In genomic region chr10:79987771-79988505, GRCm38 (mm10) we compare ENCODE assay signal across 8 mouse cellular contexts. TPM values are rescaled to one million over a fixed set of nuclear protein-coding genes. Genes with fewer than 3 reads are reported as not detected.
A peak's percentile ranks its signal among the peaks of the same experiment; 100 is the strongest.
DNase-seq lines count a peak whose midpoint lies in the region; ATAC-seq and TF ChIP-seq lines count a peak whose summit lies in the region.

No protein-coding gene starts in this region.

- peaks cover 16% of the 10 kb centered on the region for H3K4me1 ChIP-seq in kidney, adult 2 months (ENCODE audit: control insufficient read depth, insufficient read depth, low read length)
- peaks cover 60% of the 10 kb centered on the region for H3K4me1 ChIP-seq in embryonic facial prominence, embryonic 10.5 days
- peaks cover 47% of the 10 kb centered on the region for H3K4me1 ChIP-seq in intestine, embryonic 15.5 days (replicated peaks)
- peaks cover 24% of the 10 kb centered on the region for H3K4me1 ChIP-seq in midbrain, embryonic 16.5 days (ENCODE audit: control insufficient read depth, insufficient read depth, low read length)

- no peaks in the 10 kb centered on the region for H3K27me3 ChIP-seq in kidney, adult 2 months (replicated peaks; ENCODE audit: control insufficient read depth, insufficient read depth, low read length)
- peaks cover 36% of the 10 kb centered on the region for H3K27me3 ChIP-seq in embryonic facial prominence, embryonic 10.5 days (replicated peaks; ENCODE audit: low read depth, poor library complexity, severe bottlenecking)
- H3K27me3 ChIP-seq in intestine, embryonic 15.5 days (replicated peaks): no peaks in the 10 kb centered on the region
- H3K27me3 ChIP-seq in midbrain, embryonic 16.5 days (ENCODE audit: control insufficient read depth, insufficient read depth, low read depth, low read length): peaks cover 29% of the 10 kb centered on the region

- peak overlapping the region; percentile 84 for H3K27ac ChIP-seq in kidney, adult 2 months (ENCODE audit: insufficient read depth, low read depth, low read length)
- peak overlapping the region; percentile 90 for H3K27ac ChIP-seq in embryonic facial prominence, embryonic 10.5 days (replicated peaks)
- peak overlapping the region; percentile 96 for H3K27ac ChIP-seq in intestine, embryonic 15.5 days
- no peak overlapping the region for H3K27ac ChIP-seq in midbrain, embryonic 16.5 days (ENCODE audit: low read length)

- TF ChIP-seq POLR2A in kidney, adult 2 months (IDR thresholded peaks at IDR 0.05; ENCODE audit: low read depth, low read length): no peak

- peak overlapping the region; percentile 73 for H3K4me3 ChIP-seq in kidney, adult 2 months (ENCODE audit: insufficient read depth, low read depth, low read length)
- peak overlapping the region; percentile 69 for H3K4me3 ChIP-seq in embryonic facial prominence, embryonic 10.5 days
- peak overlapping the region; percentile 69 for H3K4me3 ChIP-seq in intestine, embryonic 15.5 days (replicated peaks)
- peak overlapping the region; percentile 43 for H3K4me3 ChIP-seq in midbrain, embryonic 16.5 days (ENCODE audit: low read depth, low read length)

- H3K4me2 ChIP-seq in intestine, embryonic 15.5 days (replicated peaks): peak overlapping the region; percentile 89
- H3K4me2 ChIP-seq in midbrain, embryonic 16.5 days (ENCODE audit: low read length): peak overlapping the region; percentile 65

- no peaks in the 10 kb centered on the region for H3K36me3 ChIP-seq in kidney, adult 2 months (ENCODE audit: control insufficient read depth, insufficient read depth, low read length)
- H3K36me3 ChIP-seq in embryonic facial prominence, embryonic 10.5 days (replicated peaks): peaks cover 25% of the 10 kb centered on the region
- H3K36me3 ChIP-seq in intestine, embryonic 15.5 days: peaks cover 20% of the 10 kb centered on the region
- no peaks in the 10 kb centered on the region for H3K36me3 ChIP-seq in midbrain, embryonic 16.5 days (ENCODE audit: control insufficient read depth, insufficient read depth, low read length)

- peak overlapping the region; percentile 84 for H3K9ac ChIP-seq in intestine, embryonic 15.5 days
- H3K9ac ChIP-seq in midbrain, embryonic 16.5 days (ENCODE audit: low read depth, low read length): peak overlapping the region; percentile 62

- WGBS in kidney, adult 2 months: 23% methylated on average over 27 of the region's 27 CpGs
- 10% methylated on average over 27 of the region's 27 CpGs for WGBS in embryonic facial prominence, embryonic 10.5 days
- 12% methylated on average over 27 of the region's 27 CpGs for WGBS in intestine, embryonic 15.5 days
- 12% methylated on average over 27 of the region's 27 CpGs for WGBS in midbrain, embryonic 16.5 days

- no peak for TF ChIP-seq CTCF in kidney, adult 2 months (conservative IDR thresholded peaks at IDR 0.05; ENCODE audit: insufficient read depth, insufficient read length, low read depth, low read length)

- peaks cover 9% of the 10 kb centered on the region; the same call in 1 of the 2 replicates for H3K9me3 ChIP-seq in embryonic facial prominence, embryonic 10.5 days
- H3K9me3 ChIP-seq in intestine, embryonic 15.5 days: no peaks in the 10 kb centered on the region
- 0 out of 2 replicates have a peak, but pooled peaks cover 2% of the 10 kb centered on the region for H3K9me3 ChIP-seq in midbrain, embryonic 16.5 days (replicated peaks; ENCODE audit: control insufficient read depth, low read length, poor library complexity, severe bottlenecking)

- ATAC-seq in intestine, embryonic 15.5 days: no peak
- ATAC-seq in midbrain, embryonic 16.5 days: no peak

- no peak for DNase-seq in kidney, adult 2 months
- DNase-seq in kidney, adult 8-10 months: no peak
- peak; percentile 48 for DNase-seq in embryonic facial prominence, embryonic 10.5 days (ENCODE audit: low spot score)
- DNase-seq in frontal cortex, postnatal 36 days (ENCODE audit: low spot score in 2 of 2): no peak
- DNase-seq in left cerebral cortex, adult 18-20 months (ENCODE audit: low spot score in 2 of 2): no peak
- no peak for DNase-seq in yolk sac, embryonic 10.5 days (ENCODE audit: low spot score)

RNA-seq across cellular contexts. Expression of gene Cnn2, which starts 0.4 kb away (rescaled TPM):
- polyA plus RNA-seq in kidney, adult 2 months (2012; rRNA removed): 52.3 and 55.5 TPM in 2 replicates
- 234 and 253 TPM in 2 replicates for polyA plus RNA-seq in embryonic facial prominence, embryonic 10.5 days (2016; fragmentation: Nextera tagmentation; extraction: Ambion mirVana)
- polyA plus RNA-seq in intestine, embryonic 15.5 days (2015; fragmentation: Nextera tagmentation; extraction: Ambion mirVana): 239 and 242 TPM in 2 replicates
- 25.7 and 26.2 TPM in 2 replicates for polyA plus RNA-seq in midbrain, embryonic 16.5 days (2015; fragmentation: Nextera tagmentation; extraction: Ambion mirVana)
- 1 to 10 TPM; 6.7 to 8.0 TPM for total RNA-seq in left cerebral cortex, adult 18-20 months (2021)

RNA-seq across cellular contexts. Expression of gene Tmem259, which starts 3.8 kb away (rescaled TPM):
- polyA plus RNA-seq in kidney, adult 2 months (2012; rRNA removed): 262 and 316 TPM in 2 replicates
- polyA plus RNA-seq in embryonic facial prominence, embryonic 10.5 days (2016; fragmentation: Nextera tagmentation; extraction: Ambion mirVana): 12.3 and 12.4 TPM in 2 replicates
- polyA plus RNA-seq in intestine, embryonic 15.5 days (2015; fragmentation: Nextera tagmentation; extraction: Ambion mirVana): 18.1 and 19.6 TPM in 2 replicates
- polyA plus RNA-seq in midbrain, embryonic 16.5 days (2015; fragmentation: Nextera tagmentation; extraction: Ambion mirVana): 15.3 and 16.2 TPM in 2 replicates
- 100 to 1,000 TPM; 112 to 113 TPM for total RNA-seq in left cerebral cortex, adult 18-20 months (2021)

RNA-seq across cellular contexts. Expression of gene Abca7, which starts 8.4 kb away (rescaled TPM):
- polyA plus RNA-seq in kidney, adult 2 months (2012; rRNA removed): 10.6 and 11.8 TPM in 2 replicates
- 2.9 and 3.2 TPM in 2 replicates for polyA plus RNA-seq in embryonic facial prominence, embryonic 10.5 days (2016; fragmentation: Nextera tagmentation; extraction: Ambion mirVana)
- 3.0 and 3.7 TPM in 2 replicates for polyA plus RNA-seq in intestine, embryonic 15.5 days (2015; fragmentation: Nextera tagmentation; extraction: Ambion mirVana)
- 4.1 and 4.8 TPM in 2 replicates for polyA plus RNA-seq in midbrain, embryonic 16.5 days (2015; fragmentation: Nextera tagmentation; extraction: Ambion mirVana)
- total RNA-seq in left cerebral cortex, adult 18-20 months (2021): 10 to 100 TPM; 13.0 to 13.7 TPM

RNA-seq across cellular contexts. Expression of gene Grin3b, which starts 17.4 kb away (rescaled TPM):
- polyA plus RNA-seq in kidney, adult 2 months (2012; rRNA removed): 1.6 and 2.0 TPM in 2 replicates
- polyA plus RNA-seq in embryonic facial prominence, embryonic 10.5 days (2016; fragmentation: Nextera tagmentation; extraction: Ambion mirVana): 0.13 and 0.44 TPM in 2 replicates
- polyA plus RNA-seq in intestine, embryonic 15.5 days (2015; fragmentation: Nextera tagmentation; extraction: Ambion mirVana): 0.11 TPM in 2 replicates
- polyA plus RNA-seq in midbrain, embryonic 16.5 days (2015; fragmentation: Nextera tagmentation; extraction: Ambion mirVana): 0.20 and 0.28 TPM in 2 replicates
- total RNA-seq in left cerebral cortex, adult 18-20 months (2021): under 1 TPM; 0.14 to 0.16 TPM

RNA-seq across cellular contexts. Expression of gene Wdr18, which starts 28.0 kb away (rescaled TPM):
- 60.4 and 67.5 TPM in 2 replicates for polyA plus RNA-seq in kidney, adult 2 months (2012; rRNA removed)
- polyA plus RNA-seq in embryonic facial prominence, embryonic 10.5 days (2016; fragmentation: Nextera tagmentation; extraction: Ambion mirVana): 166 TPM in 2 replicates
- polyA plus RNA-seq in intestine, embryonic 15.5 days (2015; fragmentation: Nextera tagmentation; extraction: Ambion mirVana): 90.3 and 94.8 TPM in 2 replicates
- polyA plus RNA-seq in midbrain, embryonic 16.5 days (2015; fragmentation: Nextera tagmentation; extraction: Ambion mirVana): 79.5 and 89.4 TPM in 2 replicates
- 10 to 100 TPM; 45.3 to 46.5 TPM for total RNA-seq in left cerebral cortex, adult 18-20 months (2021)

Comparison
In these comparisons a context has a peak if more than half of its experiments do, and no peak if none do; other contexts are left out.
1. RNA of gene Tmem259, which starts 3.8 kb away (polyA plus RNA-seq): 262 to 316 TPM in kidney, adult 2 months; 18.1 to 19.6 TPM in intestine, embryonic 15.5 days, 15.3 to 16.2 TPM in midbrain, embryonic 16.5 days and 12.3 to 12.4 TPM in embryonic facial prominence, embryonic 10.5 days; every median in the first group is over 10 times any median in the second.
2. Peak in every context shown above with its lines, with median percentiles within 50 percentile points of each other: H3K4me3 ChIP-seq.